Mouse (Mus musculus) spleen, postnatal 14 days (tissue): ENCODE results near the gene Snx4.

ENCODE experiments used
- DNase-seq, 2 experiments: peaks; one replicate each; pipeline ENCODE4 v3.0.0; 2021 to 2022; ENCODE audit warnings: low spot score in 2 of 2

The Snx4 gene

GRCm38 (mm10) chr16:33343106-33343505 lies 91.9 kb downstream of the Snx4 start:
- DNase-seq, result no peak

DNA sequence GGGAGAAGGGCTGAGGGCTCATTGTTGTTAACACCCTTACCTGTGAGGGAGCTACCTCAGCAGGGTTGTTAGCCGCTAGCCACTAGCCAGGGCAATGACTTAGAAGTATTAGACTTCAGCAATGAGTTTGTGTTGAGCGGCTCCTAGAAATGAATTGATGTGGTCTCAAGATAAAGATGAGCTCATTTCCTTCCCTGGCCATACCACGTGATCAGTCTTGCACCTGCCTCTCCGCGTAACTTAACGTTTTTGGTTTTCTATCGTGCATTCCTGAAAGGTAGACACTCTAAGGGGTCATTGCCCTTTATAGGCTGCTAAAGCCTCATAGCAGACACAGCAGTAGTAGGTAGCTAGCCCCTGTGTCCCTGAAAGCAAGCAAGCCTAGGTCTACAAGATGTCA lies 92.4 kb downstream of the Snx4 start:
- no peak for DNase-seq

DNA sequence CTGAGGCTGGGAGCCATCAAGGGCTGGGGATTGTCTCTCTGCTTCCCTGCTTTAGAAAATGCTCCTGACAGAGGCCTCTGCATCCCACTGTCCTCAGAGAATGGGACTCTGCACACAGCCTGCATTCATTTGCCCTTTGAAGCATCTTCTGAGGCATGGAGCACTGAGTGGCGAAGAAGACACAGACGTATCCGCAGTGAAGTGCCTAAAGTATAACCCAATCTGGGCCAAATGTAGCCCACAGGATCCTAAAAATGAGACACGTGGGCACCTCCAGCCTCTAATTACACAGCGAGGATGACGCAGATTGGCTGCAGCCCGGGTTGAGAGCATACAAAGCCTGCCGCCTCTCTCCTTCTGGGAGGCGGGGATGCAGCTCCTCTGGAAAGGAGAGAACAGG lies 93.1 kb downstream of the Snx4 start:
- DNase-seq, result no peak

DNA sequence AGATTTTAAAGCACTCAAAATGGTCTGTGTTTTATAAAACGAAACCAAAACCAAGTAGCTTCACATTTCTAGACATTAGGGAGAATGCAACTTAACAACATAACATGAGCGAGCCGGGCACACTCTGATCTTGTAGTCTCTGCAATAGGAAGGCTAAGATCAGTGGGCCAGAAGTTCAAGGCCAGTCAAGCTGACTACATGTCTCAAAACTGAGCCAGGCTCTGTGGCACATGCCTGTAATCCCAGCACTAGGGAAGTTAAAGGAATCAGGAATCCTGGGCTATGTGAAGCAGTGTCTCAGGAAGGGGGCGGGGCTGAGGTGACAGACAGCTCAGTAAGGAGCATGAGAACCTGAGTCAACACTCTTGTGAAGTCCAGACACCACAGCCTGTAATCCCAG lies 93.6 kb downstream of the Snx4 start:
- DNase-seq, result no peak

DNA sequence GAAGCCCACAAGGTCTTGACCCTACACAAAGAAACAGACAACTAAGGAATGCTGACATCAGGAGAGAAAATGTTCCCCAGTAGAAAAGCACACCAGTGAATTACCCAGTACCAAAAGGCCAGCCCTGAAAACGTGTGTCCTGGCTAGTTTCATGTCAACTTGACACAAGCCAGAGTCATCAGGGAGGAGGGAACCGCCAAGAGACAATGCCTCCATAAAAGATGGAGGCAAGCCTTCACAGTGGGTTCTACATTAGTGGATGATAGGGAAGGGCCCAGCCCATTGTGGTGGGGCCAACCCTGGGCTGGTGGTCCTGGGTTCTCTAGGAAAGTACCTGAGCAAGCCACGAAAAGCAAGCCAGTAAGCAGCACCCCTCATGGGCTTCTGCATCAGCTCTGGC lies 95.1 kb downstream of the Snx4 start:
- DNase-seq, result no peak

- DNase-seq, result no peak
Measured at GRCm38 (mm10) chr16:33347134-33347533, 95.9 kb downstream of the Snx4 start.
